Mouse (Mus musculus) cerebellum, adult 2 months (tissue): ENCODE measurements around the gene Ank2.

ENCODE experiments used
- CTCF ChIP-seq: fragments of 200-500 bp; IDR thresholded peaks from 2 replicates; pipeline ENCODE4 v1.5.1; 2011; ENCODE audit warnings: low read depth, mild to moderate bottlenecking, control low read depth, low read length, moderate library complexity, borderline replicate concordance; ENCODE audit not compliant: insufficient read depth
- POLR2A ChIP-seq: fragments of 200-500 bp; IDR thresholded peaks from 2 replicates; pipeline ENCODE4 v1.6.1; 2011; ENCODE audit warnings: low read length, control low read depth, borderline replicate concordance; ENCODE audit not compliant: insufficient read depth

- no peak for TF ChIP-seq CTCF
- TF ChIP-seq POLR2A, result no peak
Observed at GRCm38 (mm10) chr3:127169114-127169513, 330.0 kb downstream of the Ank2 start.
